ENCODE assay signal across 16 mouse cellular contexts in the genomic region with DNA sequence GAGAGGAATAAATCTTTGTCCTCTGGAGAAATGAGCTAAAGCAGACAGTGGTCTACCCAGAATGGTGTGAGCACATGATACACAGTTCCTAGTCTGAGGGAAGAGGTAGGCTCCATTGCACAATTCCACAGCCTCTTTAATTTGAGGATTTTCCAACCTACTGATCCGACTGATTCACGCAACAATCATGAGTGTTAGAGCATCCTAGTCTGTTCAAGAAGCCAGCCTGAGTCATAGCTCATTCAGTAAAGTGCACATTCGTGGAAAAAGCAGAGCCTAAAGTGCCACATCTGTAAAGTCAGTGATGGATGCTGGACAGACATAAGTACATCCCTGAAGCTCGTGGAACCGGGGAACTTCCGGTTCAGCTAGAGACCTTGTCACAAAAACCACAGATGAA. TPM values are rescaled to one million over a fixed set of nuclear protein-coding genes. Genes with fewer than 3 reads are reported as not detected.
"Had no signal": no experiment of that assay in that cellular context is flagged by ENCODE, and none has a peak within 500 bp of the region (broad histone marks: within the 10 kb centered on the region; RNA-seq: fewer than 3 reads in every experiment).

No protein-coding gene starts in this region.

- ATAC-seq: midbrain, embryonic 16.5 days had no signal

- DNase-seq: lung, adult 18-20 months; lung, embryonic 14.5 days; lung, postnatal 10 days; lung, postnatal 4 days; midbrain, embryonic 14.5 days; retina, postnatal 1 day; right cerebral cortex, adult 18-20 months; right cerebral cortex, postnatal 25 days; right cerebral cortex, postnatal 4 days; spleen, adult 18-20 months; thymus, adult 18-20 months; thymus, postnatal 14 days; thymus, postnatal 36 days had no signal

RNA-seq across cellular contexts. Expression of a gene that starts 6.3 kb away (rescaled TPM):
- total RNA-seq: megakaryocyte-erythroid progenitor cell, adult 5-6 weeks had no signal

RNA-seq across cellular contexts. Expression of a gene that starts 8.9 kb away (rescaled TPM):
- total RNA-seq: megakaryocyte, adult 5-6 weeks; megakaryocyte-erythroid progenitor cell, adult 5-6 weeks had no signal
